Mouse (Mus musculus) thymus, adult 2 months (tissue): ENCODE results near the gene Aspdh. TPM values are rescaled to one million over a fixed set of nuclear protein-coding genes. Genes with fewer than 3 reads are reported as not detected.
A peak's percentile ranks its signal among the peaks of the same experiment; 100 is the strongest.

Experiments used
- DNase-seq: peaks from one replicate; pipeline ENCODE4 v3.0.0; 2021
- H3K27ac ChIP-seq: fragments of 200-500 bp; 2 replicates; pipeline ENCODE4 v1.5.1; 2012; ENCODE audit warnings: low read length, control low read depth; ENCODE audit not compliant: control insufficient read depth, insufficient read depth
- H3K27me3 ChIP-seq: fragments of 200-500 bp; 2 replicates; pipeline ENCODE4 v1.6.1; 2012; ENCODE audit warnings: mild to moderate bottlenecking, low read length, moderate library complexity, mixed read lengths; ENCODE audit not compliant: control insufficient read depth, insufficient read depth
- H3K36me3 ChIP-seq: fragments of 200-500 bp; 2 replicates; pipeline ENCODE4 v1.6.1; 2012; ENCODE audit warnings: mild to moderate bottlenecking, low read length, moderate library complexity; ENCODE audit not compliant: control insufficient read depth, insufficient read depth
- H3K4me1 ChIP-seq: fragments of 200-500 bp; replicated peaks from 2 replicates; pipeline ENCODE4 v1.6.1; 2012; ENCODE audit warnings: low read length; ENCODE audit not compliant: control insufficient read depth, insufficient read depth
- H3K4me3 ChIP-seq: fragments of 200-500 bp; 2 replicates; pipeline ENCODE4 v1.5.1; 2012; ENCODE audit warnings: mild to moderate bottlenecking, low read length, control low read depth, moderate library complexity; ENCODE audit not compliant: control insufficient read depth, insufficient read depth
- CTCF ChIP-seq: fragments of 200-500 bp; IDR thresholded peaks from 2 replicates; pipeline ENCODE4 v1.5.1; 2012; ENCODE audit warnings: mild to moderate bottlenecking, control low read depth, low read length, moderate library complexity, borderline replicate concordance; ENCODE audit not compliant: control insufficient read depth, poor library complexity, insufficient read depth; ENCODE audit errors: extremely low read depth
- POLR2A ChIP-seq: fragments of 200-500 bp; IDR thresholded peaks from 2 replicates; pipeline ENCODE4 v1.6.1; 2012; ENCODE audit warnings: mild to moderate bottlenecking, low read length, control low read depth, moderate library complexity; ENCODE audit not compliant: control insufficient read depth, poor library complexity, insufficient read depth; ENCODE audit errors: extremely low read depth
- WGBS: fragments of 180-500 bp; shearing (Covaris S2); methylation state at CpG from one replicate; pipeline ENCODE4 v1.1.7; 2018; 5-methylcytosine and 5-hydroxymethylcytosine counted together
- polyA plus RNA-seq: library from polyadenylated mRNA; depleted of rRNA; stranded (reverse); fragments of >200 nt; gene quantifications from 2 replicates; pipeline ENCODE4 v1.2.3, GENCODE M21; 2012

Aspdh gene
- polyA plus RNA-seq, 1 experiment = 0.32 TPM

DNA sequence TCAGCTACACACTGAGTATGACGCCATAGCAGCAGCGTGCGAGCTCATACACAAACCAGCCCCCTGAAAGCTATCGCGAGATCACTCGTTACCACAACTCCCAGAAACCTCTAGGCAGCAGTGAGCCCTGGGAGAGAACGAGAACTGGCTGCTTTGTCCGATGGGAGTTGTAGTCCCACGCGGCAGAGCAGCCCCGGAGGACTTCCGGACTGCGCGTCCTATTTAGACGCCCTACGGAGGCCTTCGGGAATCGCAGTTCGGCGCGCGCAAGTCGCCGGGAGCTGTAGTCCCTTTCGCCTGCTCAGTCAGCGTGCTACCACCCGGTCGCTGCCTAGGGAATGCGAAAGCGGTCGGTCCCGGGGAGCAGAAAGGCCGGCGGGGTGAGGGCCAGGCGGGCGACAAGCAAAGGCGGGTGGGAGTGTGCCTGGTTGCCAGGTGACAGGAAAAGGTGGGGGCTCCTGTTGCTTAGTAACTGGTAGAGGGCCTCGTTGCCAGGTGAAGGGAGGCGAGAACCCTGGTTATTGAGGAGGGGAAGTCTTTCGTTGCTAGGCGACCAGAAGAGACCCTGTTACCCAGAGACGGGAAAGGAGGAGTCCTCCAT lies 2.7 kb downstream of the Aspdh start, which contains the start of gene Josd2:
Gene Josd2, plus strand, starts transcription at position 170 of the 601 bp plus-strand sequence.
- H3K27me3 ChIP-seq = no peaks in the 10 kb centered on the region; the same call in 1 of the 2 replicates
- H3K4me3 ChIP-seq = peak within 1 kb of the TSS; percentile 81
- H3K36me3 ChIP-seq = no peaks in the 10 kb centered on the region
- H3K4me1 ChIP-seq = peaks cover 10% of the 10 kb centered on the region
- TF ChIP-seq CTCF (0 out of 2 replicates have a peak, but pooled peaks have one; percentile 47), POLR2A (peak; percentile 40; the same call in 1 of the 2 replicates)
- peak; percentile 89 for DNase-seq
- under 1% methylated on average over 42 of the region's 42 CpGs for WGBS
- H3K27ac ChIP-seq = no peak within 1 kb of the TSS

DNA sequence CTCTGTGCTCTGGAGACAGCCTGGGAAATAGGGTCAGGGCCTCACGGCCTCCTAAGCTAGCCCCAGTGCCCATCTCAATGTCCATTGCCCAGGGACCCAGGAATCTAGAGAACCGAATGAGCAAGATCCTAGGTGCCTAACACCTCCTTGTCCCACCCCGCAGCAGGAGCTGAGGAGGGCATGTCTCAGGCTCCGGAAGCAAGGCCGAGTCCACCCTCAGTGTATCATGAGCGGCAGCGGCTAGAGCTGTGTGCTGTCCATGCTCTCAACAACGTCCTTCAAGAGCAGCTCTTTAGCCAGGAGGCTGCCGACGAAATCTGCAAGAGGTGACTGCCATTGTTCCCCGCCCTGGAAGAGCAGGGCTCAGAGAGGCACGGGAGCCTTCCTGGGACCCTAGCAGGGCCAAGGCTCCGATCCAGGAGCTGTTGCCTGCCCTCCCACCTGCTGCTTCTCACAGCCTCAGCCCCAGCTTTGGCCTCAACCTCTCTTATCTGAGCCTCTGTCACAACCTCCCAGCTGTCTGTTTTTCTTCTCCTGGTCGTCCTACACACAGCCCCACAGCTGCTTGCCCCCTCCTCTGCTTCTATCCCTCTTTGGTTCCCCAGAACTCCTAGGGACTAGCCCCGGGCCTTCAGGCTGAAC lies 3.6 kb downstream of the Aspdh start:
- H3K27ac ChIP-seq = no peak overlapping the region
- DNase-seq = no peak
- TF ChIP-seq POLR2A = no peak
- TF ChIP-seq CTCF = no peak
- no peaks in the 10 kb centered on the region for H3K36me3 ChIP-seq
- peak overlapping the region; percentile 81; the same call in 1 of the 2 replicates for H3K4me3 ChIP-seq
- H3K27me3 ChIP-seq = no peaks in the 10 kb centered on the region; the same call in 1 of the 2 replicates
- peaks cover 14% of the 10 kb centered on the region for H3K4me1 ChIP-seq
- WGBS = 92% methylated on average over 15 of the region's 15 CpGs

DNA sequence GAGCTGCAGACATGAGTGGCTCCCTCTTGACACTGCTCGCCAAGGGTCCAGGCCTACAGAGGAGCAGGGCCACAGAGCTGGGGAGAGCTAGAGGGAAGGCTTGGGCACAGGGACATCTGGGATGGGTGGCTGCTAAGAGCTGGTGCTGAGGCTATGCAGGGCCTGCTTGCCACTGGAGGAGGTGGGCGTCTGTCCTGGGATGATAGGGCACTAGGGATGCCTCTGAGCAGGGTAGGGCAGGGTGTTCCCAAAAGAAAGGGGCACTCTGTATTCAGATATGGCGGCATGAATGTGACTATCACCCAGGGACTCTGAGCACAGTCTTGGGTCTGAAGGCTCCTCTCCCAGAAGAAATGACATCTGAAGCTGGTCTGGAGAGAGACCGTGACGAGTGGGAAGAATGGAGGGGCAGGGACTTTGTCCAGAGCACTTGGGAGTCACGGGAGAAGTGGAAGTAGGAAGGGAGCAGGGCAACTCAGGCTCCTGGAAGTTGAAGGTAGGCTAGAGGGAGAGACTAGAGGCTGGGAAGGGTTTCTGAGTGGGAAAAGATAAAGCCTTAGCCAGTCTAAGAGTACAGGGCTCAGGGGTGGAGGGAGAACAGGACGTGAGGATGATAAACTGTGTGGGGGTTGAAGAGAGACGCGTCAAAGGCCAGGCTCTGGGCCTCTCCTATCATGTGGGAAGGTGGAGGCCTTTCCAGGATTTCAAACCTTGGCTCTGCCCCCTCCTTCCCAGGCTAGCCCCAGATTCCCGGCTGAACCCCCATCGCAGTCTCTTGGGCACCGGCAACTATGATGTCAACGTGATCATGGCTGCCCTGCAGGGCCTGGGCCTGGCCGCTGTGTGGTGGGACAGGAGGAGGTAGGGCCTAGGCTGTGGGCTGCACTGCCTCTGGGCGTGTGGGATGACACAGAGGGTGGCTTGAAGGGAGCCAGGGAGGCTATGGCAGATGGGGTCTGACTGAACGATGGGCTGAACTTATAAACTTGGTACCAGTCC lies 4.8 kb downstream of the Aspdh start:
- no peak overlapping the region for H3K4me3 ChIP-seq
- H3K36me3 ChIP-seq = no peaks in the 10 kb centered on the region
- no peak overlapping the region for H3K27ac ChIP-seq
- no peak for DNase-seq
- H3K27me3 ChIP-seq = no peaks in the 10 kb centered on the region
- no peak for TF ChIP-seq CTCF
- no peak for TF ChIP-seq POLR2A
- WGBS = 96% methylated on average over 16 of the region's 16 CpGs
- H3K4me1 ChIP-seq = peaks cover 14% of the 10 kb centered on the region

DNA sequence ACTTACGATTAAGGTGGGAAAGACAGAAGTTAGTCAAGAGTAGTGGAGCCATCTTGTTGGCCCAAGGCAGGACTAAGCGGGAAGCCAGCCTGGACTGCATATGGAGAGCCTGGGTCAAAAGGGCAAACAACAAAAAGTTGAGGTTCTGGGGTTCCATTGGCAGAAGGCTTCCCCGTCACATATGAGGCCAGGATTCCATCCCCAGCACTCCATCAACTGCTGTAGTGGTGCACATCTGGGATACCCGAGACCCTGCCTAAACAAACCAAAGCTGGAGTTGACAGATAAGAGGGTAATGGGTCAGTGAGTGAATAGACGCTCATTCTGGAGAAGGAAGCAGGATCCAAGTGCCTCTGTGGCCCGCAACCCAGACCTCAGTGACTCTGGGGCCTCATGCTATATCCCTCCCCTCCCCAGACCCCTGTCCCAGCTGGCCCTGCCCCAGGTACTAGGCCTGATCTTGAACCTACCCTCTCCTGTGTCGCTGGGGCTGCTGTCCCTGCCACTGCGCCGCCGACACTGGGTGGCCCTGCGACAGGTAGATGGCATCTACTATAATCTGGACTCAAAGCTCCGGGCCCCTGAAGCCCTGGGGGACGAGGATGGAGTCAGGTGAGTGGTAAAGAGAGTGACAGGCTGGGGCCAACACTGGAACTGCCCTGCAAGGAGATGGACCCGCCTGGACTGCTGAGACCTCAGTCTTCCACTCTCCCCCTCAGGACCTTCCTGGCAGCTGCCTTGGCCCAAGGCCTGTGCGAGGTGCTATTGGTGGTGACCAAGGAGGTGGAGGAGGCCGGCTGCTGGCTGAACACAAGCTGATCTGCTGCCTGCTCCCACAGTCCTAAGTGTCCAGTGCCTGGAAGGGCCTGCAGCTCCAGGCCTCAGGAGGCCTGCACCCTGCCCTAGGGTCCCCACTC lies 5.8 kb downstream of the Aspdh start:
- Histone ChIP-seq H3K4me3 (no peak overlapping the region), H3K27me3 (no peaks in the 10 kb centered on the region), H3K4me1 (peaks cover 14% of the 10 kb centered on the region), H3K36me3 (no peaks in the 10 kb centered on the region), H3K27ac (no peak overlapping the region)
- TF ChIP-seq CTCF (no peak), POLR2A (no peak)
- WGBS = 97% methylated on average over 16 of the region's 16 CpGs
- DNase-seq = no peak

DNA sequence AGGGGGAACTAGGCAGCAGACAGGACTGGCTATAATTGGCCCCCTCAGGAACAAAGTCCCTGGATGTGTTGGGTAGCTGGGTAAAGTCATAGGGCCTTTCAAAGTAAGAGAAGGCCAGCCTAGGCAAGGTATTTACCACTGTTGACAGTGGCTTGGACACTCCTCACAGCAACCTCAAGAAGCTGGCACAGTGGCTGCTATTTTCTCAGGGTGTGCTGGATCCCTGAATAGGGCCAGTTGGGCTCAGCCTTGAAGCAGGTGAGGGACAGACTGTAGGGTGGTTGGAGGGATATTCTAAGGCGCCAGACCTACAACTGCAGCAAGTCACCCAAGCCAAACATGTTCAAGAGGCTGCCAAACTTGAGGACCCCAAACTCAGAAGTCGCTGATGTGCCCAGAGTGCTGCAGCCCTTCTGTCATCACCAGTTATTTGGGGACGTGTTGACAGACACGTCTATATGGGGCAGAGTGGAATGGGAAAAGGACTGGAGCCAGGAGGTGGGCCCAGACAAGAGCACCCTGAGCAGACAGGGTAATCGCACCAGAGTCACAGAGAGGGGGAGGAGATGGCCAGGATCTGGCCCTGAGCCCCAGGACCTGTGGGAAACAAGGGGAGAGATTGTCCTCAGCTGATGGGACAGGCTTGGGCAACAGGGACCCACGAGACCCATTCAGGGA lies 6.8 kb downstream of the Aspdh start:
- WGBS = 59% methylated on average over 6 of the region's 6 CpGs
- Histone ChIP-seq H3K4me3 (no peak overlapping the region), H3K4me1 (peaks cover 14% of the 10 kb centered on the region), H3K27me3 (no peaks in the 10 kb centered on the region), H3K27ac (no peak overlapping the region), H3K36me3 (no peaks in the 10 kb centered on the region)
- DNase-seq = no peak
- TF ChIP-seq CTCF = no peak
- TF ChIP-seq POLR2A = no peak
